Mouse (Mus musculus) thymus, adult 2 months (tissue): ENCODE results near the gene Gls.

Experiments used
- CTCF ChIP-seq: fragments of 200-500 bp; IDR thresholded peaks from 2 replicates; pipeline ENCODE4 v1.5.1; 2012; ENCODE audit warnings: mild to moderate bottlenecking, control low read depth, low read length, moderate library complexity, borderline replicate concordance; ENCODE audit not compliant: control insufficient read depth, poor library complexity, insufficient read depth; ENCODE audit errors: extremely low read depth
- POLR2A ChIP-seq: fragments of 200-500 bp; IDR thresholded peaks from 2 replicates; pipeline ENCODE4 v1.6.1; 2012; ENCODE audit warnings: mild to moderate bottlenecking, low read length, control low read depth, moderate library complexity; ENCODE audit not compliant: control insufficient read depth, poor library complexity, insufficient read depth; ENCODE audit errors: extremely low read depth

- TF ChIP-seq POLR2A (no peak), CTCF (no peak)
These were observed 16.0 kb upstream of the Gls start for GRCm38 (mm10) chr1:52248899-52249556.
